Mouse (Mus musculus) right cerebral cortex, adult 18-20 months (tissue): Measurements from ENCODE around the gene Gm48551.

Experiments
- DNase-seq: peaks from one replicate; pipeline ENCODE4 v3.0.0; 2022; ENCODE audit warnings: mixed read lengths

Gene Gm48551

DNA sequence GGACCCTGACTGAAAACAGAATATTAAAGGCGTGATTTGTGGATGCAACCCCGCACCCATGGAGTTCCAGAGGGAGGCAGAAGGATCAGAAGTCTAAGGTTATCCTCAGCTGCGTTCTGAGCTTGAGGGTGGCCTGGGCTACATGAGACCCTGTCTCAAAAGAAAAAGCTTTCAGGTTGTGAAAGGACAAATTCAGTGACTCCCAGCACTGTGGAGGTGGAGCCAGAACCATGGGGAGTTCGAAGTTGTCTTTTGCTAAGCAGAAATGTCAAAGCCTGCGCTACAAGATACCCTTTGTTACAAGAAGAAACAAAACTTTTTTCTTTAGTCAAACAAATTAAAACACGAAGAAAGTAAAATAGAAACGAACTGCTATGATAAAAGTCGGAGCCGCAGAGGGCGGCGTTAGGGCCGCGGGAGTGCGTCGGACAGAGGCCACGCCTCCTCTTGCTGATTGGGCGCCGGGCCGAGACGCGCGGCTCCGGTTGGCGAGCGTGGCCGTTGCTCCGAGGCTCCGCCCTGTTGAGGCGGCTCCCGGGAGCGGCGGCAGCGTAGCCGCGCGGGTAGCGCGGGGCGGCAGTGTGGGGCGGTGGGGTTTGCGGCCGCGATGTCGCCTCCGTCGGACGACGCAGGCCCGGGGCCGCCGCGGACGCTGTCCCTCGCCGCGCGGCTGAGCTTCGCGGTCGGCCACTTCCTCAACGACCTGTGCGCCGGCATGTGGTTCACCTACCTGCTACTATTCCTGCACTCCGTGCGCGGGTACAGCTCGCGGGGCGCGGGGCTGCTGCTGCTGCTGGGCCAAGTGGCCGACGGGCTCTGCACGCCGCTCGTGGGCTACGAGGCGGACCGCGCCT is 27.0 kb upstream of the Gm48551 start, which contains the start of gene Mfsd12:
Gene Mfsd12 (plus strand): TSS at position 501 of the 854 bp plus-strand sequence.
- peak; percentile 93 for DNase-seq

DNA sequence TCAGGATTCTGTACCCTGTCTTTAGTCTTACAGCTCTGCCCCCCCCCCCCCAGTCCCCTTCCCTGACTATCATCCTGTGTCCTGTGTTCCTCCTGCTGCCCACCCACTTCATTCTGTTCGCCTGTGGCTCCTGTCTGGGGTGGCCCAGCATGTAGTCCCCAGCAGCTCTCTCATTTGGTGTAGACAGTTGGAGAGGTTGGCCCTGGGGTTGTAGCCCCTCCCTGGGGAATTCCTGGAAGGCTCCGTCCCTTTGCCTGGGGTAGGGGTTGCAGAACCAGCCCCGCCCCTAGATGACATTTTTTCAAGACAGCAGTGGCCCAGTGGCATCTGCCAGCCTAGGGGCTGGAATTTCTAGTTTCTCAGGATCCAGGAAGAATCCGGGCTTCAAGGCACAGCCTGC is 26.1 kb upstream of the Gm48551 start:
- no peak for DNase-seq

DNA sequence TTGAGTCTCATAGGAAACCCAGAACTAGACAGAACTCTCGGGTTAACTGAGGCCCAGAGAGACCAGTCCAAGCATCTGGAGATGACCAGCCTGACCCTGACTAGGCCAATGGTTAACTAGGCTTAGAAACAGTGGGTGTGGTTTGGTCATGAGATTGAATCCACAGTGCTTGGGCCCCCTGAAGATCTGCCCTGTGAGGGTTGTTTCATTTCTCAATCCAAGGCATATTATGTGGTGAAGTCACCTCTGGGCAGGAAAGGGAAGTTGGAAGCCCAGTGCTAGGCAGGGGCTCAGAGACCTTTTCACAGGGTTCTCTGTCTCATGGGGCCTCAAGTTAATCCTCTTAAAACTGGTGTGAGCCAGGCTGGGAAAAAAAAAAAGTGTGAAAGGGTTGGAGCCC is 25.4 kb upstream of the Gm48551 start:
- DNase-seq = no peak

DNA sequence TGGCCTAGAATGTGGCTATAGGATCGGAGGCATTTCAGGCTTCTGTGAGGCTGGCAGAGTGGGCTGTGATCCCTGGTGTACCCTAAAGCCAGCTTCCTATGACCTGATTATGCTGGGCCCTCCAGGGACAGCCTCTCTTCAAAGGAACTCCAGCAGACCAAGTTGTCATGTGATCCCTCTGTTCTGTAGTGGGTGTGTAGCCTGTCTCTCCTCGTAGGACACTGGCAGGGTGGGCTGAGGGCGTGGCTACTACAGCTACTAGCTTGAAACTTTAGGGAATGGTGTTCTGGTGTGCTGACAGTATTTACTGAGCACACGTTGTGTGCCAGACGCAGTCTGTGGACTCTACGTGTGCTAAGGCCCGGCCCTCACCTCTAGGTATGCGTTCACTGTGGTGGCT is 23.5 kb upstream of the Gm48551 start:
- DNase-seq = no peak

DNA sequence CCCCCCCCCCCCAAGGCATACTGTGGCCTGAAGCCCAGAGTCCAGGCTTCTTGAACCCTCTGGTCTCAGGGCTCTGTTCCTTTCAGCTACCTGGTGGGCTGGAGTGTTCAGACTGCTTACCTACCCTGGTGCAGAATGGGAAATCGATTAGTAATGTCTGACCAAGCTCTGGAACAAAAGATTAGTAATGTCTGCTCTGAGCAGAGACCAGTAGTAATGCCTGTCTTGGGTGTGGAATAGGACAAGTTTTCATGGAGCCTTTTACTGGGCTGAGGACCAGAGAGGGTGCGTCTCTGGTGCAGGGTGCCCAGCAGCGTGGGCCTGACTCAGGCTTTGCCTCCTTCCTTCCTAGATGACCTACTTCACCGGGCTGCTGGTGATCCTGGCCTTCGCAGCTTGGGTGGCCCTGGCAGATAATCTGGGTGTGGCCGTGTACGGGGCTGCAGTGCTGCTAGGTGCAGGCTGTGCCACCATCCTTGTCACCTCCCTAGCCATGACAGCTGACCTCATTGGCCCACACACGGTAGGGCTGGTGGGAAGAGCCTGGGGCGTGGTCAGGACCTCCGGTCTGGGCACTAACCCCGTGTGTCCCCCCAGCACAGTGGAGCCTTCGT is 21.8 kb upstream of the Gm48551 start:
- DNase-seq = no peak

DNA sequence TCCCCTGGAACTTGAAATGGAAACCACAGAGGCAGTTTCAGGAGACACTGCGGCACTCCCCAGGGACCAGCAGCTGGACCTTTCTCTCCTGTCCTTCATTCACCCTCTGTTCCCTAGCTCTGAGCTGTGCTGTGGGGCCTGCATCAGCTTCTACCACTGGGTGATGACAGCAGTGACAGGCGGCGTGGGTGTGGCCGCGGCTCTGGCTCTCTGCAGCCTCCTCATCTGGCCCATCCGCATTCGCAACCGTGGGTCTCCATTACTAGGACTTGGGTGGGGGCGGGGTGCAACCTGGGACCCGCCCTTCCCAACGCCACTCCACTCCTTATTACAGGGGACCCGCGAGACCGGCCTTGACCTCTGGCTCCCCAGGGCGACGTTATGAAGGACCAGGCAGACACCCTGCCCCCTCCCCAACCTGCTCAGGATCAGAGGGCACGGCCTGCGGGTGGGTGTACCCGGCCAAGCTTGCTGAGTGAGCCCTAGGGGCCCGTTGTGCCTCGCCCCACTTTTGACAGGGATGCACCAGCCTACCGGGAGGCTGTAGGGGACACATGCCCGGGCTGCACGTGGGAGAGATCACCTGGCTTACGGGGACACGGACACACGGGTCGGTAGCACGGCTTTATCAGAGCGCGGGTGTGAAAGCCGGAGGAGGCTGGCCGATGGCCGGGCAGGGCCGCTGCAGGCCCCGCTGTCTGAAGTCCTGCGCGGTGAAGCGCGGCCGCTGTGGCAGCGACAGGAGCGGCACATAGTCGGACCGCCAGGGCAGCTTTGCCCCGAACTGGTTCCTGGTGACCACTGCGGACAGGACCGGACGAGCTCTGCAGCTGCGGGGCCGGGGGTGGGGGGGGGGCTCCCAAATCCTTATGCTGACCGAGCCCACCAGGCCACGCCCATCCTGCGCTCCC is 20.6 kb upstream of the Gm48551 start:
- DNase-seq = no peak

DNA sequence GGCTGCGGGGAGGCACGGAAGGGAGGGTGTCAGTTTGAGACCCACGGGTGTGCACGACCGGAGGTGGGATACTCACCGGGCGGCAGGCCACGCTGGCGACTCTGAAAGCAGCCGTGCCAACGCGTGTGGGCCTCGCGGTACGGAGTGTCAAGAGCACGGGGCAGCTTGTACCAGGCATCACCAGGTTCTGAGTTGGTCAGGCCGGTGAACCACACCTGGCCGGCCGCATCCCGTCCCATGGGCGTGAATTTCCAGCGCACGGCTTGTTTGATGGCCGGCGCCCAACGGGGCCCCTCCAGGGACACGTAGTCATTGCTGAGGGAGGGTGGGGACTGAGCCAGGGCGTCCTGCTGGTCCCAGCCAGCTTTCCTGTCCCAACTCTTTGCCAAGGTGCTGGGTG is 19.6 kb upstream of the Gm48551 start:
- DNase-seq = no peak

DNA sequence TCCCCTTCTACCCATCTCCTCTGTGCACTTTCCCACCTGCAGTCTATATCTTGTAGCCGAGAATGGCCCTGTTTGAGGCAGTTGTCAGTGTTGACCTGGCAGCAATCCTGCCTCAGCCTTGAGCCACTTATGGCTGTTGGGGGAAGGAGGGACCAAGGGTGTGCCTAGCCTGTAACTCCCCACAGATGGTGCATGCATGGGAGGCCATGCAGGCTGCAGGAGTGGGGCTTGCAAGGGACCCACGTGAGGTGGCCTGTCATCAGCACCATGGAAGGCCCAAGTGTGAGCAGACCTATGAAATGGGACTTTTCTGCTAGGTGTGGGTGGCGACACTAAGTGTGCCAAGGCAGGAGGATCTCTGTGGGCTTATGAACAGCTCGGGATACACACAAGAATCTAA is 19.2 kb upstream of the Gm48551 start:
- DNase-seq = peak; percentile 63

DNA sequence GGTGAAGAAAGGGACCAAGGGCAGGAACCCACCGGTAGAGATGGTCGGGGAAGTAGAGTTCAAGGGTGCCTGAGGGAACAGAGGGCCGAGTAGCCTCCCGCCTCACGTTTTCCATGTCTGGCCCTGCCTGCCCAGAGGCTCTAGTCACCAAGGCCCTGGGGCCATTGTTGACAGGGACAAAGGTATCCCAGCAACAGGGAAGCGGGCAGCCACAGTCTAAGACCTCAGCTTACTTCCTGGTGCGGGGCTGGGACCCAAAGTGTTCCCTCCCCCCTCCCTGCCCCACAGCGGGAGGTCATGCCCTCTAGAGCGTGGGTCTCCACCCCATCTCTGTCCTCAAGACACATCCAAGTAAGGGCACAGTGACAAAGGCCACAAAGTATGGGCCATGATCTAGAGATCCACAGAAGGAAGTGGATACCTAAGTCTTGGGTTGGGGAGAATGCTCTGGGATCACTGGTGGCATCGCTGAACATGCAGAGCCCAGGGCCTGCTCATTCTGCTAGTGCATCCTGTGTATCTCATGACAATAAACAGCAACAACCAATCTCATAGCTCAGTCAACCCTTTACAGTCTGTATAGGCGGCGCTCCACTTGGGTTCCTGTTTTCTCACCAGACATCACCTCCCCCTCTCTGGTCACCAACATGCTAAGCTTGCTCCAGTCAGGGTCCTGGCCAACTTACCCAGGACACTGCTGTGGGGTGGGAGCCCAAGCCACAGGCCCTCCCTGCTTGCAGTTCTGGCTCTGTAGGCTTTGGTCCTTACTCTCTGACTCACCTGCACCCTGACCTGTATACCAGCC is 18.4 kb upstream of the Gm48551 start, which contains the start of gene 4930404N11Rik:
Gene 4930404N11Rik (minus strand): TSS at position 145 of the 805 bp plus-strand sequence.
- no peak for DNase-seq

DNA sequence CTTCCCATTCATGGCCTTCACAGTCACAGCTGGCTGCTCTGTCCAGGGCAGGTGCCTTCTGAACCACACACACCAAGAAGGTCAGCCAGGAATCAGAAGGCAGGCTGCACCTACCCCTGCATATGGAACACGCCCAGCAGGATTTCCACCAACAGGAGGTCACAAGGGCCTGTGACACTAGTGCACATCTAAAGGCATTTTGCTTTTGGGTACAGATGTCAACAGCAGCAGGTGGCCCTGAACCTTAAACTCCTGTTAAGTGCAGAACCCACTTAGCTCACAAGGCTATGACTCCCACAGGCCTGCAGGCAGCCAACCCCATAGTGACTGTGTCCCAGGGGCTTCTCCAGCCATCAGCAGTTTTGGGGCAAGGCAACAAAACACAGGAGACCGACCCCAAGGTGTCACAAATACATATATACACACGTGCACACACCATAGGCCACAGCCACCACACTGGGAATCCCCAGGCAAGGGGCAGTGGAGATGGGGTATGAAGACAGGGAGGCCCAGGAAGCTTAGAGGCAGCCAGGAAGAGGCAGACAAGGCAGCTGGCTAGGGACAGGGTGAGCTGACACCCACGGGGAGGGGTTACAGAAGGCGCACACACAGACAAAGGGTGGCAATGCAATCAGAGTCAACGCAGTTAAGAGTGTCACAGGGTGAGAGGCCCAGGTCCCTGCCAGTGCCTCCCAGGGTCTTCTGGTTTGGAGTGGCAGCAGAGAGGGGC is 17.6 kb upstream of the Gm48551 start:
- DNase-seq = no peak

DNA sequence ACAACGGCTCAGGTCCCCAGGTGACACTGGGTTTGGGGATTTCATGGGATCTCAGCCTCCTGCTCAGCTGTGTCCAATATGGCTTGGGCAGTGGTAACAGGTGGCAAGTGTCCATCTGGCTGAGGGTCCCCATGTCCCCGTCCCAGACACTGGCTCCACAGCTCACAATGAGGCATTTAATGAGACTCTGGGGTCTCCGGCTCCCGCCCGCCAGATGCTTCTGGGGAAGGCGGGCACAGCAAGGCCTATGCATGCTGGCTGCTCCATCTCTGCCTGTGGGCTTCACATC is 17.1 kb upstream of the Gm48551 start:
- no peak for DNase-seq

DNA sequence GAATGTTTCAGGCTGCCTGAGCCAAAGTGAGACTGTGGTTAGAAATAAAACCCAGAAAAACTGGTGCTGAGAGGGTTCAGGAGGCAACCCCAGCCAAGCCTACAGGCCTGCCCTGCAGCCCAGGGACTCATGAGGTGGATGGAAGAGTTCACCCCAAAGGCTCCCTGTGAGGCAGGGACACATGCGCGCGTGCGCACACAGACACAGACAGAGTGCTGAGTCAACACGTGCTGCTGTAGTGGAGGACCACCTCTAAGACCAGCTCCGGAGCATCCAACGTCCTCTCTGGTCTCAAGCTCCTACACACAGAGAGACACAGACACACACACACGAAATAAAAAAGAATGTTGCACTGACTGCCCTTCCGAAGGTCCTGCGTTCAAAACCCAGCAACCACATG is 8.9 kb upstream of the Gm48551 start:
- DNase-seq = no peak

DNA sequence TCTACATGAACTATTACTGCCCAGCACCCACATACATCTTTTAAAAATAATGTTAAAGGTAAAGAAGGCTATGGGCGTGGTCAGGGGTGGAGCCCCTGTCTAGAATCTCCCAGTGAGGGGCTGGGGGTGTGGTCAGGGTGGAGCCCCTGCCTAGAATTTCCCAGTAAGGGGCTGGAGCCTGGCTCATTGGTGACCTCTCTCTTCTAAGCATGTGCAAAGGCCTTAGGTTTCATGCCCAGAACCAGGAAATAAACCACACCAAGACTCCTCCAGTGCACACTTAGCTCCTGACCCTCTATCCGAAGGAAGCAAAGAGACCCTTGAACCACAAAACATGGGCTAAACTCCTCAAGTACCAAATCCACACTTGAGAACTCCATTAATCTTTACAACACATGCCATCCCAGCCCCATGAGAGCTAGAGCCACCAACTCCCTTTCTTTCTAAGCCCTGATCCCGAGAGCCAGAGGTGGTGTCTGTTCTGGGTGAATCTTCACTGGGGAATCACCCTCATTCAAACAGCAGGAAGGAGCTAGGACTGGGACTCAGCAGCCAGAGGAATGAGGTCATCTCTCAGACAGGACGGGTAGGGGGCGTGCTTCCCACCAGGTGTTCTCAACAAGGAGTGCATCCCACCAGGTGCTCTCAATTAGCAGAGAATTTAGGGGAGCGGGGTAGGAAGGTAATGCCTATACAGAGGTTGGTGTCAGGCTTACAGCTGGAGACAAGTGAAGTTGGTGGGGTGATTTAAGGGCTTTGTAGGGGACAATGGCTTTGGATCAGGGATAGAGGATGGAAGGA is 7.5 kb upstream of the Gm48551 start:
- DNase-seq = no peak

DNA sequence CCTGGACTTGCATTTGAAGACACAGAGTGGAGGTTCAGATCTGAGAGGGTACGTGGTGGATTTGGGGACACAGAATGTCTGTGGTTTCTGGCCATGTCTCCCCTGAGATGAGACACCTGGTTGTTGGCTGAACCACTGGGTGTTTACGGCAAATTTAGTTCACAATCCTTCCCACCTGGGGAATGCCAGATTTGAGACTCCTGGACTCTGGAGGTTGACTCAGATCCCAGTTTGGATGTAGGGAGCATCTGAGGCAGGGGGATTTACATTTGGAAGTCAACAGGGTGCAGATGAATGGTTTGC is 7.0 kb upstream of the Gm48551 start:
- DNase-seq = no peak

DNA sequence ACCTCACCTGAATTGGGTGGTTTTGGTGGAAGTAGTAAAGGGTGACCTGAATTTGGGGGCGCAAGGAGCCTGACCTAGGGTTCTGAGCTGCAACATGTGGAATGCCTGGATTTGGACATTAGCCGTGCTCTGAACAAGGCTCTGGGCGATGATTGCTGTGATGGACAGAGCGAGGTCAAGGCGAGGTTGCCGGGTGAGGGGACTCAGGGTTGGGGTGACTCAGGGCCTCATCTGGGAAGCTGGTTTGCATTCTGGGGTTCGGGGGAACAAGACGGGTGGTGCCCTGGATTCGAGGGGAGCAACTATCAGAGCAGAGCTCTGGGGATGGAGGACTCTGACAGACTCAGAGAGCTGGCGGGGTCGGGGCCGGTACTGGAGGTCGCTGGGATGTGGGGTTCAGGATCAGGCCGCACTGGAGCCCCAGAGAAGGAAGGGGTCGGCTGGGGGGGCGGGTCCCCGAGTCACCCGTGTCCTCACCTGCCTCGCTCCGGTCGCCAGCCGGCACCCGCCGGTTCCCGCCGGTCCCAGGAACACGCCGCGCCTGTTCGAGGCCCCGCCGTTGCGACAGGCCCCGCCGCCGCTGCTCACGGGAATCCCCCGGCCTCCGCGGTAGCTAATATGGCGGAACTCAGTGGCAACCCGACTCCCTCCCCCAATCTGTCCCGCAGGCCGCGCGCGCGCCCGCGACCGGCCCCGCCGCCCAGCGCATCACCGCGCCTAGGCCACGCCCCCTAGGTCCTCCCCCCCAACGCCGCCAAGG is 6.3 kb upstream of the Gm48551 start, which contains the start of gene Fzr1:
Gene Fzr1 (minus strand): TSS at position 724 of the 760 bp plus-strand sequence.
- no peak for DNase-seq

DNA sequence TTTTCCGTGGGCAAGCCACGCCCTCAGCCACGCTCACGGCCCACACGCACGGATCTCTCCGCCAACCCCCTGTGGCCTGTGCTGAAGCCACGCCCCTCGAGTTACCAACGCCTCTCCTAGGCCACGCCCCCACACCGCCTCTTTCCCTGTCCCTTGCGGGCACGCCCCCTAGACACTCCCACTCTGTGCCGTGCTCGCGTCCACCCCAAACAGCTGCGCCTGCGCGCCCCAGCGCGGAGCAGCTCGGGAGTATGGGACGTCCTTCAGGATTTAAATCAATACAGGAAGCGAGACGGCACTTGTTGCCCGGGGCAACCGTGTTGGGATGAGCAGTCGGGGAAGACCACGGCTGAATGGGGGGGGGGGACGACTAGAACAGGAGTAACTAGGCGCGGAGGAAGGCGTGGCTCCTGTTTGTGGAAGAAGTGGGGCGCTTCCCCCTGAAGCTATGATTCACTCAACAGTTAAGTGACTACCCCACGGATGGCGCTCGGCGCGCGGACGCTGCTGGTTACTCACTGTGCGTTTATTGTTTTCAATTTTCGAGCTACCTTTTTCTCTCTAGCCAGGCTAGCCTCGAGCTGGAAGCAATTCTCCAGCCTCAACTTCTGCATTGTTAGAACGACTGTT is 5.6 kb upstream of the Gm48551 start:
- peak; percentile 100 for DNase-seq

DNA sequence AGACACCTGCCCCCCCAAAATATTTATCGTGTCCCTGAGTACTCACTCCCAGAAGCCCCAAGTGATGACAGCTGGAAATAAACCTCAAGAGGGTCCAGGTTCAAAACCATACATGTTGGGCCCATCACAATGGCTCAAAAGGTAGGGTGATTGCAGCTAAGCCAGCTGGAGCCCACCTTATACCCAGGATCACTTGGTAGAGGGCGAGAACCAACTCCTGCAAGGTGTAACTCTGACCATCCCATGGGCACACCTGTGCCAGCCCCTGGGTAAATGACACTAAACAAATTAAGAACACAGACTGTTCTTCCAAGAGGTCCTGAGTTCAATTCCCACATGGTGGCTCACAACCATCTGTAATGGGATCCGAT is 5.1 kb upstream of the Gm48551 start:
- no peak for DNase-seq

DNA sequence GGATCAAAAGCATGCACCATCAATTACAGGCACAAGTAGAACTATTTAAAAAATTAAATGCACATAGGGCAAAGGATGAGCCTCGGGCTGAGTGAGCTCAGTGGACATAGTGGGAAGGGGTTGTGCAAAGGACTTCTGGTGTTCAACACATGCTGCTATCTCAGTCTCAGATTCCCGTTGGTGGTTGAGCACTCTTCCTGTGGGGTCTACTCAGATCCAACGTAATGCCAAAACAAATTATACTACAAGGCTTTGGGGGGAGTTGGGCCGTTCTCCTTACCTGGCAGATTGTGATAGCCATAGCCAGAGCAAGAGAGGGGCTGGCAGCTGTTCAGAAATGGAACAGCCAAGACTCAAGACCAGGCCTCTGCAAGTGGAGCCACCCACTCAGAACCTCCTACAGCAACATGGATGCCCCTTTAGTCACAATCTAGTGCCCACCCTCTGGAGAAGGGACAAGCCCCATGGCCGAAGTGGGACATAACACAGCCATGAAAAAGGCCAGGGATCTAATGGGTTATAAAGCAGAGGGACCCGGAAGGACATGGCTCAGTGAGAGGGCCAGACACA is 4.4 kb upstream of the Gm48551 start:
- DNase-seq = no peak

DNA sequence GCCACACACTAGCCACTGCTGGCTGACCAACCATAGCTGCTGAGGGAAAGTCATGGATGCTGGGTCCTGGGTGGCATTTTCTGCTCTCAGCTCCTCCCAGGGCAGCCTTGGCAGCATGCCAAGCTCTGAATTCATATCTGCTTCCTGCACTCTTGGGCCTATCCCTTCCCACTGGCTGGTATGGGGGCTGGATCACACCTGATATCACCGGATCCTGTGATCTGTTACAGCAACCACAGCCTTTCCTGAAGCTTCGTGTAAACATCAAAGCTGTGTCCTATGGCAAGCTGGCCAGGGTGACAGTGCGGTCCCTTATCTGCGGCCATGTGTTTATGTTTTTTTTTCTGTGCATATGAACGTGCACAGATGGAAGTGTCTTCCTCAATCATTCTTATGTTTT is 2.2 kb upstream of the Gm48551 start:
- no peak for DNase-seq

DNA sequence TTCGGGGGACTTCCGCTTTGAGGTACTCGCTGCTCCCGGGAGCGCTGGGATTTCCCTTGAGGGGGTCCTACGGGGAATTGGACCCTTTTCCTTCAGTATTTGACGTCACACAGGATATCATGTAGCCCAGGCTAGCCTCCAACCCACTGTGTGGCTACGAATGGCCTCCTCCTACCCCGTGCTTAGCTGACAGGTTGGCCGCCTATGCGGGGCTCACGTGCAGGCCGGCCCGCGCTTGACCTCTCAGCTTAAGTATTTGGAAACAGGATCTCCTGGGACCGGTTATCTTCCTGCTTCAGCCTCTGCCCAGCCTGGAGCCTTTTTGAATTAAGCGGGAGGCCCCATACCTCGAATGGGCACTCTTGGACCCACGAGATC is 328 bp downstream of the Gm48551 start:
- no peak for DNase-seq
